Mouse (Mus musculus): ENCODE measurements around the gene Glul.

- TF ChIP-seq CTCF (IDR thresholded peaks at IDR 0.05; ENCODE audit: low read depth) (no peak), EP300 (optimal IDR thresholded peaks at IDR 0.05) (no peak)
Observed at GRCm38 (mm10) chr1:153930431-153930830, 30.7 kb downstream of the Glul start.

Measured in stomach, postnatal 0 days (tissue).